Mouse (Mus musculus): ENCODE measurements around the gene Npepps.
"Not testable (repeated sequence)": the region's sequence is repeated elsewhere in the genome, so short reads cannot be mapped to it uniquely, and the experiment has no call there.

The Npepps gene

DNA sequence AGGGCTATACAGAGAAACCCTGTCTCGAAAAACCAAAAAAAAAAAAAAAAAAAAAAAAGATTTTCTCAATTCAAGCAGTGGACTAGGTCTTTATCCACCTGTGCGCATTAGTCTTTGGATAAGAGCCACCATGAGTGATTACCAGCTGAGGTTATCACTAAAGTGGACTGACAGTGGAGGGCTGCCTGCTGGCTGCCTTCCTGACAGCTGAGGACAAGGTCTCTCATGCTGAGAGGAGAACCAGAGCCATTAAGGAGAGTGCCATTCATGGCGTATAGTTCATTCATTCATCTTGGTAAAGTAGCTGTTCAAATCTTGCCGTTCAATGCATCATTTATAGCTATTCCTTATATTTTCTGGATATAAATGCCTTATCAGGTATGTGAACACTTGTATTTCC is 16.1 kb upstream of the Npepps start:
- DNase-seq (ENCODE audit: extremely low read depth, low read depth) = no peak

DNA sequence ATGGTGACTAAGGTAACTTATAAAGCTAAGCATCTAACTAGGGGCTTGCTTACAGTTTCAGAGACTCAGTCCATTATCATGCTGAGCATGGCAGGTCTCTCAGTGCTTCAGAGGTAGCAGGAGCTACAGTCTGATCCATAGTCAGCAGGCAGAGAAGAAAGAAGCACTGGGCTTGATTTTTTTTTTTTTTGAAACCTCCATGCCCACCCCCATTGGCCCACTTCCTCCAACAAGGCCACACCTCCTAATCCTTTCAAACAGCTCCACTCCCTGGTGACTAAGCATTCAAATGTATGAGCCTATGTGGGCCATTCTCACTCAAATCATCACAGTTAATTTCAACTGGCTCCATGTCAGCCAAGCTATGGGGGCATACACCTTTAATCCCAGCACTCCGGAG is 12.3 kb upstream of the Npepps start:
- no peak for DNase-seq (ENCODE audit: extremely low read depth, low read depth)

DNA sequence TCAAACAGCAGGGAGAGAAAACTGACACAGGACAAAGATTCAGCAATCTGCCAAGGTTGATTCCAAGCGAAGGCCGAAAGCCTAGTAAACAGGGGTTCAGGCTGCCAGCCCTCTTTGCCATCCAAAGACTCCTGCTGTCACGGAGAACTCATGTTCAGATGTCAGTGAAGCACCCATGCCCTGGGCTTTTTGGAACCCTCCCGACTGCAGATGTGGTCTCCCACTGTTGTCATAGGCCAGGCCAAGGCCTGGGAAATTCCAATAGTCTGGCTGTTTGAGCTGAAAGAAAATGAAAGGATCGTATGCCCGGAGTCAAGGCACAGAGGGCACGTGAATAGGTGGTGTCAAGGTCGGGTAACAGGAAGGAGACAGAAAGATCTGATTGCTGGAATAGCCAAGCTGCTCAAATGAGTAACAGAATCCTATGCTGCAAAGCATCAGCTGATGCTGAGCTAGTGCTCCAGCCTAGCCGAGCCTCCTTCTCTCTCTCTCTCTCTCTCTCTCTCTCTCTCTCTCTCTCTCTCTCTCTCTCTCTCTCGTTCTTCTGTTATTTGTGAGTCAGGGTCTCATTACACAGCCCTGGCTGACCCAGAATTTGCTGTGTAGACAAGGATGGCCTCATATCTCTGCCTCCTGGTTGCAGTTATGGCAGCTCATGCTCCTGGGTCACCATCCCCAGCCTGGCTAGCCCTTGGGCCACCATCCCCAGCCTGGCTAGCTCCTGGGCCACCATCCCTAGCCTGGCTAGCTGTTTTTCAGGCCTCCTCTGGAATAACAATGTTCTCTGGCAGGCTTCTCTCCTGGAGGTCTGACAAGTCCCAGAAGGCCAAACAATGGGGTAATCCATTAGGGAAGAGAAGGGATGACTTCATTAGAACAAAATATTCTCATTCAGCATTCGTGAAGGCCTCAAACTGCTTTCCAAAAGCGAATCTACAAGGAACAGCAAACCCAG is 9.1 kb upstream of the Npepps start:
- no peak for DNase-seq (ENCODE audit: extremely low read depth, low read depth)

DNA sequence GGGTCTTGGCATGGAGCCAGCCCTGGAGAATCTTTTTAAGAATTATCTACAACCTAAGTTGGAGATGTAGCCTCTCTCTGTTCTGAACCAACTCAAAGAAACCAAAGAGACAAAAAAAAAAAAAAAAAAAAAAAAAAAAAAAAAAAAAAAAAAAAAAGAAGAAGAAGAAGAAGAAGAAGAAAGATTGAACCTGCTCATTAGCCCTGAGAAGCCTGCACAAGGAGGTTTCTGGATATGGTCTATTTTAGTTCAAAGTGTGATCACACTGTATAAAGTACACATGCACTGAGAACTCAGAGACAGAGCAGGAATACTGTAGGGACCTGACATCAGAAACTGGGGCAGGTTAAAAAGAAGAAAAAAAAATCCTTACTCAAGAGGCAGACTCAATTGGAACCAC is 7.2 kb upstream of the Npepps start:
- DNase-seq (ENCODE audit: extremely low read depth, low read depth) = no peak

DNA sequence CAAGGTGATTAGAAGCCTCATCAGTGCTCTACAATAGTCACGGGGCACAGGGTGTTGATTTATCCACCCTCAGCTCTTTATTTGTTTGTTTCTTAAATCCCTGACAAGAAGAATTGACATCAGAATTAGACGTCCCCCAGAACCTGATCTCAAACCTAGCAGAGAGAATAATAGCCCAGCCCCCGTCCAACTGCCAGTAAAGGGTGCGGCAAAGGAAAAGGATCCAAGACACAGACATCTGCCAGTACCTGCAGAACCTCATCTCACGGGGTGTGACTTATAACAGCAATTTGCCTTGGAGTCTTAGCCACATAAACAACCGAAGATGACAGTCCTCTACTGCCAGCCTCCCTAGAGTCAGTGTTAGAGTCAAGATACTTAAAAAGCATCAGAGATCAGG is 6.5 kb upstream of the Npepps start:
- no peak for DNase-seq (ENCODE audit: extremely low read depth, low read depth)

DNA sequence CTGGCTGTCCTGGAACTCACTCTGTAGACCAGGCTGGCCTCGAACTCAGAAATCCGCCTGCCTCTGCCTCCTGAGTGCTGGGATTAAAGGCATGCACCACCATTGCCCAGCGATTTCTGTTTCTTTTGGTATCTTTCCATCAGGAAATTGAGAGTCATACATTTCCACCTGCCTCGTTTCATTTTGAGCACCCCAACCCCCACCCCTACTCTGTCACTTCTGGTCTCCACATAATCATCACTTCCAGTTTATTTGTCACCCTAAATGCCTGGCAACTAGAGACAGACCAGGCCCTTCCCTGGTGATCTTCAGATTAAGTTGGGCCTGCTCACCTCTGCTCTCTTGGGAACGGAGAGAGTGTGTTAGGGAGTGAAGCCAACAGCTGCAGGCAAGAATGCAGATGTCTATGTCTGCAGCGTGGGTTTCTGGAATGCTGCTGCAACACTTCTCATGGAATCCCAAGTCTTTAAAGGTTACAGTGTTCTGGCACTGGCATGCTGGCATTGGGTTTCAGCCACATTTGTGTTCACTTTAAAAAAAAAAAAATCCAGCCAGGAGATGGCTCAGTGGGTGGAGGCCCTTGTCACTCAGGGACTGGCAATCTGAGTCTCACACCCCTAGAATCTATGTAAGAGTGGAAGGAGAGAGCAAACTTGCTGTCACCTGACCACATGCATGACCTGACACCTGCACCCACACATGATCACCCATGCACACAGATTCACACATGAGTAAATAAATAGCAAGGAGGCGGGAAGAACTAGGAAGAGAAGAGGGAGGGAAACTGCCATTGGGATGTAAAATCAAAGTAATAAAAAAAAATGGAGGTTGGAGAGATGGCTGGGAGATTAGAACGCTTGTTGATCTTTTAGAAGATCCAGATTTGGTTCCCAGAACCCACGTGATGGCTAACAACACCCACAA is 5.7 kb upstream of the Npepps start:
- no peak for DNase-seq (ENCODE audit: extremely low read depth, low read depth)

DNA sequence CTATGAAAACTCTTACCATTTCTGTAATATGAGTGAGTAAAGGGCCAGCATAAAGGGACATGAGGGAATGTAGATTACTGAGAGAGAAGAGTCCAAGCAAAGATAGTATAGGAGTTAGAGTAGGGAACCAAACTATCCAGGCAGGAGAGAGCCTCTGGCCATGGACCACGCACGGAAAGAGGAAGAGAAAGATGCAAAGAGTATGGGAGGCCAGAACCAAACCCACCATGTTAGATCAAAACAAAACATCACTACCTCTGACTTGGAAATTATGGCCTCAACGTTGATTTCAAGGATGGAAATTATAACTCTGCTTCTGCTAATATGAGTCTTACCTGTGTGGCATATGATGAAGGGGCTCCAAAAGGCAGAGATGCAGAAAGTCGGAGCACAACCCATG is 4.4 kb upstream of the Npepps start:
- no peak for DNase-seq (ENCODE audit: extremely low read depth, low read depth)

DNA sequence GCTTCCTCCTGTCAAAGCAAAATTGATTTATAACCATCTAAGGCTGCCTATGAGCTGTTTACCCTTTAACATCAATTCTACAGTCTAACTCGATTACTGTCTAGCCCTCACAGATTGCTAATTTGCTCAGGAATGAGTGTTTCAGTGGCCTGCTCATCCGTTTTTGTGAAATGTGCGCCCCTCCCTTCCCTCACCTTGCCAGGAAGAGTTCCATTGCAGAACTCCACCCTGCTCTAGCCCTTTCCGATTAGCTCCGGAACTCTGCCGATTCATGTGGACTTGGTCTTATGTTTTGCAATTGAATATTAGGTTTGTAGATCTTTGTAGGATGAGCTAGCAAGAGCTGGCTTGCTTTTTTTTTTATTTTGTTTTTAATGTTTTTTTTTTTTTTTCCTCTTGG is 1.7 kb upstream of the Npepps start:
- DNase-seq (ENCODE audit: extremely low read depth, low read depth) = no peak

DNA sequence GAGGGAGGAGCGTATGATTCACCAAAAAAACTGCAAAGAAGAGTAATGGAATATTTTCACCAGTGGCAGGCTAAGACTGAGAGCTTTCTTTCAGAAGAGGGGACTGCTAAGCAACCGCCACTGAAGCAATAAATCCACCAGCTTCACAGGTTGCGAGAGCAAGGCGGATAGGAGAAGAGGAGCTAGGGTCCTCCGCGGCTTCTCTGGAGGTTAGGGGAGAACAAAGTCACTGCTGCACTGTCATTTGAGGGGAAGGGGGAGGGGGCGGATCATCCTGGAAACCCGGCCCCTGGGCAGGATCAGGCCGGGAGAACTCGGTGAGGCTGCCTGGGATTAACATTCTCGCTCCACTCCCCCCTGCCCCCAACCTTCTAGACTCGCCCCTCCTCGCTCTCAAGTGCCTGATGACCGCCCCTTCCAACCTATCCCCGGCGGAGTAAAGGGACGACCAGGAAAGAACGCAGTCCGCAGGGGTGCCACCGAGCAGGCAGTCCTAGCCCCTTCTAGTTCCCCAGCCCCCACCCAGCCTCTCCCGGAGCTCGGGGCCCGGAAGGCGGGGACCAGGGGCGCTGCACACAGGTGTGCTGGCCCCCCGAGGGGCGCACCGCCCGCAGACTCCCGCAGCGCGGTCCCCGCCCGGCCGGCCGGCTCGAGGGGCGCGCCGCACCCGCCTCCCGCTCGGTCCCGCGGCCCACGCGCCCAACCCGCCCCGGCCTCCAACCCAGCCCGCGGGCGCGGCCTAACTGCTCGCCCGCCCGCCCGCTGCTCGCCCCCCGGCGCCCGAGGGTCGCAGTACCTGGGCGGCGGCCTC is 828 bp downstream of the Npepps start:
- DNase-seq (ENCODE audit: extremely low read depth, low read depth) = no peak

DNA sequence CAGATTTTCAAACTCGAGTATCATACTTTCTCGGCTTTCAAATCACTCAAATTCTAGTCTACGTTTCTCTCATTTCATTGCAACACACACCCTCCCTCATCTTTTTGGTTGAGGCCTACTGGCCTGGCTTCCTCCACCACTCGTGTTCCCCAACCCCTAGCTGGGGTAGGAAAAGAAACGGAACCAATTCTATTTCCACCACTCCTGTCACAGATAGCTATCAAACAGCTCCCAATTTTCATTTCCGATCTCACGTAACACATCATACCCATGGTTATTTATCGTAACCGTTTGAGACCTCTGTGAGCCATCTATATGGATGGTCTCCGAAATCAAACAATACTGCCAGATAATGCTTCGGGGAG is 1.4 kb downstream of the Npepps start:
- no peak for DNase-seq (ENCODE audit: extremely low read depth, low read depth)

DNA sequence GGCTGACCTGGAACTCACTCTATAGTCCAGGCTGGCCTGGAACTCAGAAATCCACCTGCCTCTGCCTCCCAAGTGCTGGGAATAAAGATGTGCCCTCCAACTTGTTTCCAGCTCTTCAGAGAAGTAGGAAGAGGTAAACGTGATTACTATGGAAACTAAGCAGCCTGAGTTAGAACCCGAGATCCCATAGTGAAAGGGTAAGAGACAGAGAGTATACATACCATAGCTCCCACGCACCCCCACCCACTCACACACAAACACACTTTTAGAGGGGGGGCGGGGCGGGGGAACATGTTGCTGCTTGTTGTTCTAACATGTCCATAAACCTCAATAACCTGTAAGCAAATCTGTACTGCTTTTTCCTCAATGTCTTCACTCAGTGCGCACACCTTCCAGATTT is 2.0 kb downstream of the Npepps start:
- no peak for DNase-seq (ENCODE audit: extremely low read depth, low read depth)

DNA sequence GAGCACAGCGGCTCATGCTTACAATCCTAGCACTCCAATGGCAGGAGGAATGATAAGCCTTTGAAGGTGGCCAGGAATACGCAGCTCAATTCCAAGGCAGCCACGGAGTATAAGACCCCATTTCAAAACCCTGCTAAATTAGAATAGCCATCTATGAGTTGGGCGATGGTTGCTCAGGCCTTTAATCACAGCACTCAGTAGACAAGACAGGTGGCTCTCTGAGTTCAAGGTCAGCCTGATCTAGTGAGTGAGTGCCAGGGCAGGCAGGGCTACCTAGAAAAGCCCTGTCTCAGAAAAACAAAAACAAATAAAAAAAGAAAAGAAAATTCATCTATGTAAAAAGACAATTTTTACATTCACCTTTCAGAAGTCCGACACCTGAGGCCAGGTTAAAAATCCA is 3.3 kb downstream of the Npepps start:
- DNase-seq (ENCODE audit: extremely low read depth, low read depth) = no peak

DNA sequence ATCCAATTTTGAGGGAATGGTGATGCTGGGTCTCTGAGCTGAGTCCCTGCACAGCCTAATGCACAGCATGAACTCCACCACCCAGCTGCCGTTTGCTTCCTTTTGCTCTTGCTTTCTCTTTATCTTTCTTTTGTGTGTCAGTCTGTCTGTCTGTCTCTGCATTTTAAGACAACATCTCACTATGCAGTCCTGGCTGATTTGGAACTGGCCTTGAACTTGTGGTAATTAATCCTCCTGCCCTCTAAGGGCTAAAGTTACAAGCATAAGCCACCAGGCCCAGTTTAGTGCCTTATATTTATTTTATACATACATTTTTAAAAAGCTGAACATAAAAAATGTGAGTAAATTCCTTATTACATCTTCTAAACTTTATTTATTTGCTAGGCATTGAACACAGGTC is 4.4 kb downstream of the Npepps start:
- DNase-seq (ENCODE audit: extremely low read depth, low read depth) = no peak

DNA sequence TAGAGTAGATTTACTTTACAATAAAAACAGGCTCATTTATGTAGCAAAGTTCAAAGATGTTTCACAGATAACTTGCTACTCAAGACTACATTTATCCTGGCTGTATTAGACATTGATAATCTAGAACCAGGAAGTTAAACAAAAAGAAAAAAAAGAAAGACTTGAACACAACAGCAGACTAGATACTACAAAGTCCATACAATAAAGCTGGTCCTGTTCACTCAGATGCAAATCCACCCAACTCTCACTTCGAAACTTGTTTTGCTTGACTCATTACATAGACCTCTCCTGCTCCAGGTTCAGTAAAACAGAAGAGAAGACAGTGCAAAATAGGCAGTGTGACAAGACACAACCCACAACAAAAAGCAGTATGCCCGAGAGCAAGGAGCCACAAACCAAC is 5.1 kb downstream of the Npepps start:
- no peak for DNase-seq (ENCODE audit: extremely low read depth, low read depth)

DNA sequence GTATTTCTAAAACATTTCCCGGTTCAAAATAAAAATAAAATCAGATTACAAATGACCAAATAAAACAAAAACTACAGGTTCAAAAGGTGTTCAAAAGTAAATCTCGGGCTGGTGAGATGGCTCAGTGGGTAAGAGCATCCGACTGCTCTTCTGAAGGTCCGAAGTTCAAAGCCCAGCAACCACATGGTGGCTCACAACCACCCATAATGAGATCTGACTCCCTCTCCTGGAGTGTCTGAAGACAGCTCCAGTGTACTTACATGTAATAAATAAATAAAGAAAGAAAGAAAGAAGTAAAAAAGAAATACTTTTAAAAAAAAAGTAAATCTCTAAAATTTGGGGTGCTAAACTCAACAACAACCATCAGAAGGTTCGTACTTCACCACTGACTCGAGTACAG is 5.5 kb downstream of the Npepps start:
- not testable (repeated sequence) for DNase-seq (ENCODE audit: extremely low read depth, low read depth)

DNA sequence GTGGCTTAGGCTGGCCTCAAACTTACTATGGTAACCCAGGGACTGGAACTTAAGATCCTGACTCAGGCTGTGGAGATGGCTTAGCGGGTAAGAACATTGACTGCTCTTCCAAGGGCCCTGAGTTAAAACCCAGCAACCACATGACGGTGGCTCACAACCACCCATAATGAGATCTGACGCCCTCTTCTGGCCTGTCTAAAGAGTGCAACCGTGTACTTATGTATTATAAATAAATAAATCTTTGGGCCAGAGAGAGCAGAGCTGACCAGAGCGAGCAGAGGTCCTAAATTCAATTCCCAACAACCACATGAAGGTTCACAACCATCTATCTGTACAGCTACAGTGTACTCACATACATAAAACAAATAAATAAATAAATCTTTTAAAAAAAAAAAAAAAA is 6.8 kb downstream of the Npepps start:
- DNase-seq (ENCODE audit: extremely low read depth, low read depth) = no peak

DNA sequence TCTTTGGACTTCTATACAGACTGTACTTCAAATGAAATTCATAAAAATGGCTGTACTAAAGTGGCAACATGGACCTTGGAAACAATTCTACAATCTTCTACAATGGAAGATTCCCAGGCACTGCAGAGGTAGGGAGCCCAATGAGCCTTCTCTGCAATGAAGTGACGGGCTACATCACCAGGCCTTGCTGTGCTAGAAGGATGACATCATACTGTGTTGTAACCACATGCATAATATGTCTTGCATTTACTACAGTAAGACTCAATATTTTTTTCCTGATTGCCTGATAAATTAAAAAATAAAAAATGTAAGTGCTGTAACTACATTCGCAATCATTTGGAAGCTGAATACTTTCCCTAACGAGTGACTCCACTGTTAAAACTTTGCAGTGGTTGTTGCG is 7.6 kb downstream of the Npepps start:
- no peak for DNase-seq (ENCODE audit: extremely low read depth, low read depth)

DNA sequence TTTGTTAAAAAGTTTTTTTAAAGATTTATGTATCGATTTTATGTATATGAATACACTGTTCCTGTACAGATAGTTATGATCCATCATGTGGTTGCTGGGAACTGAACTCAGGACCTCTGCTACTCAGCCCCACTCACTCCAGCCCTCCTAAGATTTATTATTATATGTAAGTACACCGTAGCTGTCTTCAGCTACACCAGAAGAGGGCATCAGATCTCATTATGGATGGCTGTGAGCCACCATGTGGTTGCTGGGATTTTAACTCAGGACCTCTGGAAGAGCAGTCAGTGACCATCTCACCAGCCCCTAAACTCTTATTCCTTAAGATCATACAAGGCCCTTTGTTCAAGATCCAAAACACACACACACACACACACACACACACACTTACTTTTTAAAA is 10.4 kb downstream of the Npepps start:
- not testable (repeated sequence) for DNase-seq (ENCODE audit: extremely low read depth, low read depth)

DNA sequence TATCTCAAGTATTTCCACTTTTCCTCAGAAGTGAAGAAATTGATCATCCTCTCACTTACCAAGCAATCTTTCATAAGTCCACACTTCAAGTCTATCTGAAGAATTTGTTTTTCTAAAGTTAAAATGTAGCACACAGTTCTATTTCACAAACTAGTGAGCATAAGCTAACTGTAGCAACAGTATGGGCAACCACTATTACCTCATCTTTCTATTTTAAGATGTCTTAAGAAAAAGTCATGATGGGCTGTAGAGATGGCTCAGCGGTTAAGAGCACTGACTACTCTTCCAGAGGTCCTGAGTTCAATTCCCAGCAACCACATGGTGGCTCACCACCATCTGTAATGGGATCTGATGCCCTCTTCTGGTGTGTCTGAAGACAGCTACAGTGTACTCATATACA is 13.9 kb downstream of the Npepps start:
- not testable (repeated sequence) for DNase-seq (ENCODE audit: extremely low read depth, low read depth)

DNA sequence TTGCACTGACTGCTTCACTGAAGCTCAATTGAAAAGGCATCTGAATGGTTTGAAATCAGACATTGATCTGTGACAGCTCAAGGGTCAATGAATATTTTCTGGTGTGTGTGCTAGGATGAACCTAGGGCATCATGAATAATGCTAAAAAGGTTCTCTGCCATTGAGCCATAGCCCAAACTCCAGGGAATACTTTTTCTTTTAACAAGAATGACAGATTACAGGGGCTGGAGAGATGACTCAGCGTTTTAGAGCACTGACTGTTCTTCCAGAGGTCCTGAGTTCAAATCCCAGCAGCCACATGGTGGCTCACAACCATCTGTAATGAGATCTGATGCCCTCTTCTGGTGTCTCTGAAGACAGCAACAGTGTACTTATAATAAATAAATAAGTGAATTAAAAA is 30.8 kb downstream of the Npepps start:
- DNase-seq (ENCODE audit: extremely low read depth, low read depth) = not testable (repeated sequence)

DNA sequence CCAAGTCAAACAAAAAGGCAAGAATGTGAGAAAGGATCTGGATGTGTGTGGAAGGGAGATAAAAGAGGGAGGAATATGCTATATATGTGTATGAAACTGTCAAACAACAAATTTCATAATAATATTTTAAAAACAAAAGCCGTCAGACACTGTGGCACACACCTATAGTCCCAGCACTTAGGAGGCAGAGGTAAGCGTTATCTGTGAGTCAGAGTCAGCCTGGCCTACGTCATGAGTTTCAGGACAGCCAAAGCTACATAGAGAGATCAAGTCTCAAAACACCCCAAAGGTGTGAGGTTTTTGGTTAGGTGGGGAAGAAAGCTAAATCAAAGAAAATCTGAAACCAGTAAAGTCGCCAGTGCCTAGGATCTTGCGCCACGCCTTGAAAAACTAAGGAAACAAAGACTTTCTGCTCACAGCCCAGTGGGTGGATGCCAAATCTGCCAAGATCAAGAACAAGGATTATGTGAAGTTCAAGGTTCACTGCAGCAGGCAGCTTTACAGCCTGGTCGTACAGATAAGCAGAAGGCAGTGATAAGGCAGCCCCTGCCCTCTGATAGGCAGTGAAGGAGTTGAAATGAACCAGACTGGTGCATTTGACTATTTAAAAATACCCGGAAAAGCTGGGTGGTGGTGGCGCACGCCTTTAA is 33.8 kb downstream of the Npepps start:
- no peak for DNase-seq (ENCODE audit: extremely low read depth, low read depth)
